Mouse (Mus musculus): Measurements from ENCODE around the gene 9530077C05Rik. TPM values are rescaled to one million over a fixed set of nuclear protein-coding genes. Genes with fewer than 3 reads are reported as not detected.
A peak's percentile ranks its signal among the peaks of the same experiment; 100 is the strongest.

The 9530077C05Rik gene
- polyA plus RNA-seq, 1 experiment, result 0.84 TPM

- Histone ChIP-seq H3K27ac (ENCODE audit: insufficient read depth, low read length) (no peak overlapping the region), H3K4me3 (ENCODE audit: insufficient read depth, low read length) (no peak overlapping the region), H3K4me1 (ENCODE audit: control insufficient read depth, insufficient read depth, low read length) (no peaks in the 10 kb centered on the region)
- TF ChIP-seq CTCF (IDR thresholded peaks at IDR 0.05; ENCODE audit: borderline replicate concordance, insufficient read depth, low read length) (no peak), POLR2A (IDR thresholded peaks at IDR 0.05; ENCODE audit: low read depth, low read length) (no peak)
Observed at GRCm38 (mm10) chr9:22468899-22469259, 57.6 kb downstream of the 9530077C05Rik start.

DNA sequence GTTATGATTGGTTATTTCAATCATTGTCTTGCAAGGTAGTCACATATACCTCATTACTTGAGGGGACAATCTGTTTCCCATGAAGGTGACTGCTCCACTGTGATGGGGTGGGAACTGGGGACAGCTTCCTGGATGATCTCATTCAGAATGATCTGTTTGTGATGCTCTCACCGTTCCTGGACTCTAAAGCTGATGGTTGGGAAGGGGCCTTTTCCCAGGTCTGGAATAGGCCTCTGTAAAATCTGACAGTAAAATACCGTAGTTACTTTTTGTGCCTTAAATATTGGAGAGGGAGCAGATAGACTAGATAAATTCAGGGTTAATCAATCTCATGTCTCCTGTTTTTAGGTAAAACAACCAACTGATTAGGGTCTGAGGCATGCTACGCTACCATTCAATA, 58.3 kb downstream of the 9530077C05Rik start, which contains the start of gene Rp9:
Gene Rp9, minus strand, starts transcription at position 101 of the 400 bp plus-strand sequence.
- Histone ChIP-seq H3K4me1 (ENCODE audit: control insufficient read depth, insufficient read depth, low read length) (no peaks in the 10 kb centered on the region), H3K27ac (ENCODE audit: insufficient read depth, low read length) (no peak within 1 kb of the TSS), H3K4me3 (ENCODE audit: insufficient read depth, low read length) (peak within 1 kb of the TSS; percentile 81; the same call in 1 of the 2 replicates)
- TF ChIP-seq CTCF (IDR thresholded peaks at IDR 0.05; ENCODE audit: borderline replicate concordance, insufficient read depth, low read length) (no peak), POLR2A (IDR thresholded peaks at IDR 0.05; ENCODE audit: low read depth, low read length) (no peak)

- TF ChIP-seq CTCF (IDR thresholded peaks at IDR 0.05; ENCODE audit: borderline replicate concordance, insufficient read depth, low read length) (no peak), POLR2A (IDR thresholded peaks at IDR 0.05; ENCODE audit: low read depth, low read length) (peak; percentile 35)
- H3K4me3 ChIP-seq (ENCODE audit: insufficient read depth, low read length), result peak within 1 kb of the TSS; percentile 81
- H3K27ac ChIP-seq (ENCODE audit: insufficient read depth, low read length), result no peak within 1 kb of the TSS
- no peaks in the 10 kb centered on the region for H3K4me1 ChIP-seq (ENCODE audit: control insufficient read depth, insufficient read depth, low read length)
Observed at GRCm38 (mm10) chr9:22475424-22475868, 64.1 kb downstream of the 9530077C05Rik start, which contains the start of gene Bbs9. Gene Bbs9, plus strand, starts transcription at chr9:22475715.

DNA sequence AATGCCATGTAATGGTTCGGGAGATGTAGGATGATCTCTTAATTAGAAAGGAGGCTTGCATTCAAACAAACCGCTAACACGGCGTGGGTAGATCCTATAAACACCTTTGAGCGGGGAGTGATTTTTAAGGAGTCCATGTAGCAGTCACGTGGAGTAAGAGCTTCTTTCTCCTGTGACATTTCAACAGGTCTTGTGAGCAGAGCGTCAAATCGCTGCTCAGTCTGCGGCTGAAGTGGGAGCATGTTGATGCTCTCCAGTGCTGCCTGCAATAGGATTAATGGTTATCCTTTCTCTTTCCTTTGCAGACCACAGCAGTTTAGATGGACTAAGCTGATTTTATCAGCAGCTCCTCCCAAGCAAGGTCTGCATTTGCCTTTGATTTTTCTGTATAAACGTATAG, 65.0 kb downstream of the 9530077C05Rik start:
- Histone ChIP-seq H3K27ac (ENCODE audit: insufficient read depth, low read length) (no peak overlapping the region), H3K4me3 (ENCODE audit: insufficient read depth, low read length) (peak overlapping the region; percentile 81), H3K4me1 (ENCODE audit: control insufficient read depth, insufficient read depth, low read length) (no peaks in the 10 kb centered on the region)
- TF ChIP-seq POLR2A (IDR thresholded peaks at IDR 0.05; ENCODE audit: low read depth, low read length), result no peak
- TF ChIP-seq CTCF (IDR thresholded peaks at IDR 0.05; ENCODE audit: borderline replicate concordance, insufficient read depth, low read length), result no peak

- TF ChIP-seq CTCF (IDR thresholded peaks at IDR 0.05; ENCODE audit: borderline replicate concordance, insufficient read depth, low read length) (no peak), POLR2A (IDR thresholded peaks at IDR 0.05; ENCODE audit: low read depth, low read length) (no peak)
- Histone ChIP-seq H3K4me3 (ENCODE audit: insufficient read depth, low read length) (no peak overlapping the region), H3K4me1 (ENCODE audit: control insufficient read depth, insufficient read depth, low read length) (no peaks in the 10 kb centered on the region), H3K27ac (ENCODE audit: insufficient read depth, low read length) (no peak overlapping the region)
Observed at GRCm38 (mm10) chr9:22478946-22479345, 67.6 kb downstream of the 9530077C05Rik start.

DNA sequence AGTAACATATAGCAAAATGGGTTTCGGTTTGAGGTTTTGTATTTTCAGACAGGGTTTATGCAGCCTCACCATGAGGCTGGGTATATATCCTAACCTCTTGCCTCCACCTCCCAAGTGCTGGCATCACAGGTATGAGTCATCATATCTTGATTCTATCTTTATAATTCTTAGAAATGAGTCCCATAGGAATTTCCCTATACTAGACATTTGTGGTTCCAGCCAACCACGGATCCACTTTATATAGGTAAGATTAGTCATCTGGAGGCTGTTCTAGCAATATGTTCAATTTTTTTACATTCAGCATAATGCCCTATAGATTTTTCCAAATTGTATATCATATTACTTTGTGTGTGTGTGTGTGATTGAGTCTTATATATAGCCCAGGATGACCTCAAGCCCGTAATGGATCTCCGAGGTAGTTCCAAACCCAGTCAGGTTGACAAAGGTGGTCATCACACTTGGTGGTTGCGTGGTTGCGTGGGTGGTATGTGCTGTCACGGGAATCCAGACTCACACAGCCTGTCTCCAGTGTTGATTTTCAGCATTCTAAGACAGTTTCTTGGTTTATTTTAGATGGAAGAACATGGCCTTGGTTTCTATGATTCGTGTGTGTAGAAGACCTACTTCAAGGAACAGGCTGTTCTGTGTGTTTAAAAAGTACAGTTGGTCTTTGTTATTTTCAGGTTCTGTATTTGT, 72.7 kb downstream of the 9530077C05Rik start:
- Histone ChIP-seq H3K4me3 (ENCODE audit: insufficient read depth, low read length) (no peak overlapping the region), H3K4me1 (ENCODE audit: control insufficient read depth, insufficient read depth, low read length) (no peaks in the 10 kb centered on the region), H3K27ac (ENCODE audit: insufficient read depth, low read length) (no peak overlapping the region)
- TF ChIP-seq CTCF (IDR thresholded peaks at IDR 0.05; ENCODE audit: borderline replicate concordance, insufficient read depth, low read length) (no peak), POLR2A (IDR thresholded peaks at IDR 0.05; ENCODE audit: low read depth, low read length) (no peak)

- no peak overlapping the region for H3K4me3 ChIP-seq (ENCODE audit: insufficient read depth, low read length)
Observed at GRCm38 (mm10) chr9:22484562-22485308, 73.4 kb downstream of the 9530077C05Rik start.

DNA sequence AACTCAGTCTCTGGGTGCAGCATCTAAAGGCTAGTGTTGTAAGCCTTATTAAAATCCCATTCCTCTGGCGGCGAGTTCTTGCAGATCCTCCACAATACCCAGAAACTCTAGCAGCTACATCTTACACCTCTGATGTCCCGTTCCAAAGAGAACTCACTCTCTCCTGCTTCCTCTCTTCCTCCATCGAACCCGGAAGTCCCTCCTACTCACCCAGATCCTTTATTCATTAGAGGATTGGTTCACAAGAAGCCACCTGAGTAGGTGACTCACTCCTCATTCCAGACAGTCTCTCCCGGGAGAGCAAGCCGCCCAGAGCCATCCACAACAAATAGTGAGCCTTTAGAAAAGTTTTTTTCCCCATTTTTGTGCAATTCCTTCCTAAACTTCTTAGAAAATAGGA, 74.9 kb downstream of the 9530077C05Rik start:
- Histone ChIP-seq H3K27ac (ENCODE audit: insufficient read depth, low read length) (no peak overlapping the region), H3K4me3 (ENCODE audit: insufficient read depth, low read length) (no peak overlapping the region), H3K4me1 (ENCODE audit: control insufficient read depth, insufficient read depth, low read length) (no peaks in the 10 kb centered on the region)
- TF ChIP-seq CTCF (IDR thresholded peaks at IDR 0.05; ENCODE audit: borderline replicate concordance, insufficient read depth, low read length), result no peak
- TF ChIP-seq POLR2A (IDR thresholded peaks at IDR 0.05; ENCODE audit: low read depth, low read length), result no peak

More at GRCm38 (mm10) chr9:22484562-22485308, 73.4 kb downstream of the 9530077C05Rik start:
- Histone ChIP-seq H3K27ac (ENCODE audit: insufficient read depth, low read length) (no peak overlapping the region), H3K4me1 (ENCODE audit: control insufficient read depth, insufficient read depth, low read length) (no peaks in the 10 kb centered on the region)
- TF ChIP-seq CTCF (IDR thresholded peaks at IDR 0.05; ENCODE audit: borderline replicate concordance, insufficient read depth, low read length) (no peak), POLR2A (IDR thresholded peaks at IDR 0.05; ENCODE audit: low read depth, low read length) (no peak)

GRCm38 (mm10) chr9:22488963-22489362, 77.7 kb downstream of the 9530077C05Rik start:
- Histone ChIP-seq H3K27ac (ENCODE audit: insufficient read depth, low read length) (no peak overlapping the region), H3K4me3 (ENCODE audit: insufficient read depth, low read length) (no peak overlapping the region), H3K4me1 (ENCODE audit: control insufficient read depth, insufficient read depth, low read length) (no peaks in the 10 kb centered on the region)
- TF ChIP-seq POLR2A (IDR thresholded peaks at IDR 0.05; ENCODE audit: low read depth, low read length) (no peak), CTCF (IDR thresholded peaks at IDR 0.05; ENCODE audit: borderline replicate concordance, insufficient read depth, low read length) (no peak)

Other genes starting within 250 kb of the 9530077C05Rik start
- gene Zfp872, start 223.4 kb upstream of the 9530077C05Rik start, polyA plus RNA-seq (2011; ENCODE audit: insufficient read length, low read depth, missing spikeins), result not detected in 2 replicates
- 35.7 and 38.8 TPM in 2 replicates for gene Zfp809, start 185.8 kb upstream of the 9530077C05Rik start, polyA plus RNA-seq (2011; ENCODE audit: insufficient read length, low read depth, missing spikeins)
- 3.3 and 3.6 TPM in 2 replicates for gene Zfp599, start 151.6 kb upstream of the 9530077C05Rik start, polyA plus RNA-seq (2011; ENCODE audit: insufficient read length, low read depth, missing spikeins)
- 12.9 and 13.5 TPM in 2 replicates for gene Zfp810, start 103.9 kb upstream of the 9530077C05Rik start, polyA plus RNA-seq (2011; ENCODE audit: insufficient read length, low read depth, missing spikeins)
- 89.1 and 107 TPM in 2 replicates for gene Anln, start 22.3 kb upstream of the 9530077C05Rik start, polyA plus RNA-seq (2011; ENCODE audit: insufficient read length, low read depth, missing spikeins)
- not detected in 2 replicates for gene Gm17545, start 42.8 kb downstream of the 9530077C05Rik start, polyA plus RNA-seq (2011; ENCODE audit: insufficient read length, low read depth, missing spikeins)
- 27.8 and 30.8 TPM in 2 replicates for gene Rp9, start 58.2 kb downstream of the 9530077C05Rik start, polyA plus RNA-seq (2011; ENCODE audit: insufficient read length, low read depth, missing spikeins)
- gene Bbs9, start 64.2 kb downstream of the 9530077C05Rik start, polyA plus RNA-seq (2011; ENCODE audit: insufficient read length, low read depth, missing spikeins), result 7.6 and 8.8 TPM in 2 replicates

Measured in embryonic fibroblast, embryonic 13.5 days (primary cell).